Mouse (Mus musculus): ENCODE results near the gene Rph3al. TPM values are rescaled to one million over a fixed set of nuclear protein-coding genes. Genes with fewer than 3 reads are reported as not detected.
A peak's percentile ranks its signal among the peaks of the same experiment; 100 is the strongest.

Rph3al gene
- polyA plus RNA-seq, 1 experiment from 2014 or later: 0.31 TPM

DNA sequence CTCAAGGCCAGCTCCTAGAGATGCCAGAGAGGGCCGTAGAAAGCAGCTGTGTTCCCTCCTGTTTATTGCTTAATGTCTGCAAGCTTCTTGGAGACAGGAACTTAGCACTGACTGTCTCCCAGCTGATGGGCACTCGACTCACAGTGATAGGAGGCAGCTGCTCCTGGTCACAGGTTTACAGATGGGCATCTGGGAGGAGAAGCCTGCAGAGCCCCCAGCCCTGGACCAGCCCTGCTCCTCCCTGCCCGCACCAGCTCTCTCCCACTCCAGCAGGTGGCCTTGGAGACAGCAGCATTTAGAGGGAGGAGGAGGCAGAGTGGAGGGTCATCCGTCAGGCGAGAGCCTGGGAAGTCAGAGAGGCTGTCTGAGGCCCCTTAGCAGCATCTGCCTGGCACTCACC is 130.7 kb downstream of the Rph3al start:
- DNase-seq: no peak
- Histone ChIP-seq H3K27me3 (no peaks in the 10 kb centered on the region), H3K9ac (no peak overlapping the region), H3K9me3 (replicated peaks) (no peaks in the 10 kb centered on the region), H3K4me3 (replicated peaks) (no peak overlapping the region), H3K27ac (no peak overlapping the region), H3K4me2 (no peak overlapping the region), H3K4me1 (replicated peaks) (peaks cover 3% of the 10 kb centered on the region; the same call in 1 of the 2 replicates), H3K36me3 (no peaks in the 10 kb centered on the region)
- no peak for ATAC-seq (ENCODE audit: low read depth)
- 45% methylated on average over 5 of the region's 5 CpGs for WGBS (ENCODE audit: insufficient replicate concordance)

- H3K9ac ChIP-seq: no peak overlapping the region
- H3K27me3 ChIP-seq: peaks cover 22% of the 10 kb centered on the region
- no peak overlapping the region for H3K27ac ChIP-seq
- no peaks in the 10 kb centered on the region for H3K36me3 ChIP-seq
- H3K4me2 ChIP-seq: no peak overlapping the region
- H3K4me3 ChIP-seq (replicated peaks): no peak overlapping the region
- DNase-seq (no peak), ATAC-seq (ENCODE audit: low read depth) (no peak)
- no peaks in the 10 kb centered on the region for H3K9me3 ChIP-seq (replicated peaks)
- H3K4me1 ChIP-seq (replicated peaks): no peaks in the 10 kb centered on the region
- WGBS (ENCODE audit: insufficient replicate concordance): 69% methylated on average over 7 of the region's 7 CpGs
Measured at GRCm38 (mm10) chr11:75801771-75802550, 136.3 kb downstream of the Rph3al start.

- peaks cover 28% of the 10 kb centered on the region for H3K27me3 ChIP-seq
- no peak overlapping the region for H3K4me2 ChIP-seq
- WGBS (ENCODE audit: insufficient replicate concordance): 74% methylated on average over 4 of the region's 4 CpGs
- H3K4me3 ChIP-seq (replicated peaks): no peak overlapping the region
- no peaks in the 10 kb centered on the region for H3K9me3 ChIP-seq (replicated peaks)
- H3K27ac ChIP-seq: no peak overlapping the region
- H3K36me3 ChIP-seq: no peaks in the 10 kb centered on the region
- DNase-seq: no peak
- no peaks in the 10 kb centered on the region for H3K4me1 ChIP-seq (replicated peaks)
- no peak for ATAC-seq (ENCODE audit: low read depth)
- H3K9ac ChIP-seq: no peak overlapping the region
Measured at GRCm38 (mm10) chr11:75801369-75801768, 136.9 kb downstream of the Rph3al start.

GRCm38 (mm10) chr11:75796536-75797246 is 141.5 kb downstream of the Rph3al start:
- no peak overlapping the region for H3K27ac ChIP-seq
- 0 out of 2 replicates have a peak, but pooled peaks cover 7% of the 10 kb centered on the region for H3K4me1 ChIP-seq (replicated peaks)
- 56% methylated on average over 13 of the region's 13 CpGs for WGBS (ENCODE audit: insufficient replicate concordance)
- ATAC-seq (ENCODE audit: low read depth) (no peak), DNase-seq (no peak)
- H3K9ac ChIP-seq: no peak overlapping the region
- H3K9me3 ChIP-seq (replicated peaks): no peaks in the 10 kb centered on the region
- H3K27me3 ChIP-seq: peaks cover 73% of the 10 kb centered on the region
- no peak overlapping the region for H3K4me3 ChIP-seq (replicated peaks)
- no peaks in the 10 kb centered on the region for H3K36me3 ChIP-seq
- H3K4me2 ChIP-seq: no peak overlapping the region

- Histone ChIP-seq H3K4me3 (replicated peaks) (peak within 1 kb of the TSS; percentile 42), H3K27me3 (peaks cover 79% of the 10 kb centered on the region), H3K36me3 (no peaks in the 10 kb centered on the region), H3K27ac (no peak within 1 kb of the TSS), H3K9me3 (replicated peaks) (no peaks in the 10 kb centered on the region), H3K4me2 (peak within 1 kb of the TSS; percentile 43), H3K9ac (0 out of 2 replicates have a peak within 1 kb of the TSS, but pooled peaks have one; percentile 13), H3K4me1 (replicated peaks) (0 out of 2 replicates have a peak, but pooled peaks cover 7% of the 10 kb centered on the region)
- 8% methylated on average over 37 of the region's 37 CpGs for WGBS (ENCODE audit: insufficient replicate concordance)
- ATAC-seq (ENCODE audit: low read depth): no peak
- no peak for DNase-seq
Measured at GRCm38 (mm10) chr11:75796029-75796445, 142.2 kb downstream of the Rph3al start, which contains the start of gene Doc2b. Doc2b (minus strand) TSS chr11:75796049.

DNA sequence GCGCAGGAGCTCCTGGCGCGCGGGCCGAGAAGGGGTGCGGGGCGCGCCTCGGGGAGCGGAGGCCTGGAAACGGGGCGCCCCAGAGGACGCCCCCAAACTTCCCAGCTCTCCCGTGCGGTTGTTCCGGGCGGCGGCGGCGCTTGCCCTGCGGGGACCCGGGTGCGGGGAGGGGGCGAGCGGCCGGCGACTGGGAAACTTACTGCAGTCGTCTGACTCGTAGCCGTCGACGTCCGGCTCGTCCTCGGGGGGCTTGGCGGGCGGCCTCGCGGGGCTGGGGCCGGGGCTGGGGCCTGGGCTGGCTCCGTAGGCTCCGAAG is 142.9 kb downstream of the Rph3al start:
- H3K4me3 ChIP-seq (replicated peaks): peak overlapping the region; percentile 42
- H3K9me3 ChIP-seq (replicated peaks): no peaks in the 10 kb centered on the region
- H3K27me3 ChIP-seq: peaks cover 80% of the 10 kb centered on the region
- H3K4me1 ChIP-seq (replicated peaks): 0 out of 2 replicates have a peak, but pooled peaks cover 7% of the 10 kb centered on the region
- no peak for ATAC-seq (ENCODE audit: low read depth)
- H3K36me3 ChIP-seq: no peaks in the 10 kb centered on the region
- no peak for DNase-seq
- no peak overlapping the region for H3K27ac ChIP-seq
- 0 out of 2 replicates have a peak overlapping the region, but pooled peaks have one; percentile 13 for H3K9ac ChIP-seq
- H3K4me2 ChIP-seq: peak overlapping the region; percentile 43
- WGBS (ENCODE audit: insufficient replicate concordance): 6% methylated on average over 39 of the region's 42 CpGs

DNA sequence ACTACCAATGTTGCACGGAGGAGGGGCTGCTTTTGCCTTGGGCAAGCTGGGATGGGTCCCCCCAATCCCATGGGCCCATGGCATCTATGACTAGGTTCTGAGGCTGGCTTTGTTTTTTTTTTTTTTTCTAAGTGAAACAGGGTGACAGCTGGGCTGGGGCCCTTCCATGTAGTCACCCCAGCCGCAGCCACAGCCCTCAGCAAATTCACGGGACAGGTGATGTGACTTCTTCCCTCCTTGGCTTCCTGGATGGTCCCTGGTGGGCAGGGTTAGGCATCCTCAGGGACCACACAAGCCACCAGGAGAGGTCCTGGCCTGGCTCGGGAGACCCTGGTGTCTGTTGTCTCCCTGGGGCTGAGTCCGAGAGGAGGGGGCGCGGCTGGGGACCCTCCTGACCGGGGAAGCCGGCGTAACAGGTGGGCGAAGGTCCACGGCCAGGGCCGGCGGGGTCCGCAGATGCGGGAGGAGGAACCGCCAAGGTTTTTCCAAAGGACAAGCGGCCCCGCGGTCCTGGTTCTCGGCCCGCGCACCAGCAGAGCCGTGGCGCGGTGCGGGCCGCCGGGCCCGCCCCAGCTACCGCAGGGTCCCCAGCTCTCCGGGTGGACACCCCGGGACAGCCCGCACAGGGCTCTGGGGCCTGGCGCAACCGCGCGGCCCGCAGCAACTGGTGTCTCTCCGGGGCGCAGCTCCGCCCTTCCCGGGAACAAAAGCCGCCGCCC is 143.5 kb downstream of the Rph3al start:
- ATAC-seq (ENCODE audit: low read depth) (no peak), DNase-seq (no peak)
- H3K4me3 ChIP-seq (replicated peaks): peak overlapping the region; percentile 42
- peaks cover 82% of the 10 kb centered on the region for H3K27me3 ChIP-seq
- no peak overlapping the region for H3K27ac ChIP-seq
- H3K9me3 ChIP-seq (replicated peaks): no peaks in the 10 kb centered on the region
- 7% methylated on average over 45 of the region's 45 CpGs for WGBS (ENCODE audit: insufficient replicate concordance)
- peak overlapping the region; percentile 43 for H3K4me2 ChIP-seq
- H3K9ac ChIP-seq: 0 out of 2 replicates have a peak overlapping the region, but pooled peaks have one; percentile 13
- H3K4me1 ChIP-seq (replicated peaks): 0 out of 2 replicates have a peak, but pooled peaks cover 7% of the 10 kb centered on the region
- H3K36me3 ChIP-seq: no peaks in the 10 kb centered on the region

DNA sequence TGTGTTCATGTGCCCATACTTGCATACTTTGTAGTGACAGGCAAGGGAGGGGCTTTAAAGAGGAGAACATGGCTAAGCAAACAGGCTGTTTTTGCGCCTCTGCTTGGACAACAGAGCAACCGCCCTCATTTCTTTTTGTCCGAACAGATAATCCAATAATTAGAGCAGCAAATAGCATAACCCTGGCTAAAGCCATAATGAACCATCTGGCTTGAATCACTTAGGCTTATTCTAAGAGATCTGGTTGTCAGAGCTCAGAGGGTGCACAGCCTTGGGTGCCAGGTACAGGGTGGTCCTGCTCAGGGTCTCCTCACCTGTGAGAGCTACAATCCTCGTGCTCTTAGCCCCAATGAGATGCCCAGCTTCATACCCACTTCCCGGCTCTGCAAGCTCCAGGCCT is 144.9 kb downstream of the Rph3al start:
- H3K27me3 ChIP-seq: peaks cover 80% of the 10 kb centered on the region

GRCm38 (mm10) chr11:75792535-75792934 is 145.7 kb downstream of the Rph3al start:
- H3K4me2 ChIP-seq: no peak overlapping the region
- 0 out of 2 replicates have a peak, but pooled peaks cover 7% of the 10 kb centered on the region for H3K4me1 ChIP-seq (replicated peaks)
- peaks cover 72% of the 10 kb centered on the region for H3K27me3 ChIP-seq
- H3K27ac ChIP-seq: no peak overlapping the region
- no peak overlapping the region for H3K4me3 ChIP-seq (replicated peaks)
- DNase-seq: no peak
- no peaks in the 10 kb centered on the region for H3K9me3 ChIP-seq (replicated peaks)
- no peak overlapping the region for H3K9ac ChIP-seq
- 43% methylated on average over 5 of the region's 5 CpGs for WGBS (ENCODE audit: insufficient replicate concordance)
- ATAC-seq (ENCODE audit: low read depth): no peak
- no peaks in the 10 kb centered on the region for H3K36me3 ChIP-seq

More for the DNA sequence above, 144.9 kb downstream of the Rph3al start:
- H3K4me2 ChIP-seq: no peak overlapping the region
- H3K4me3 ChIP-seq (replicated peaks): no peak overlapping the region
- 0 out of 2 replicates have a peak, but pooled peaks cover 7% of the 10 kb centered on the region for H3K4me1 ChIP-seq (replicated peaks)
- H3K36me3 ChIP-seq: no peaks in the 10 kb centered on the region
- ATAC-seq (ENCODE audit: low read depth): no peak
- DNase-seq: no peak
- no peaks in the 10 kb centered on the region for H3K9me3 ChIP-seq (replicated peaks)
- H3K27ac ChIP-seq: no peak overlapping the region
- whole genome bisulfite sequencing (ENCODE audit: insufficient replicate concordance): 51% methylated on average over 5 of the region's 5 CpGs
- H3K9ac ChIP-seq: no peak overlapping the region

GRCm38 (mm10) chr11:75785897-75786296 is 152.3 kb downstream of the Rph3al start:
- ATAC-seq (ENCODE audit: low read depth) (no peak), DNase-seq (no peak)
- Histone ChIP-seq H3K9ac (no peak overlapping the region), H3K27me3 (peaks cover 8% of the 10 kb centered on the region; the same call in 1 of the 2 replicates), H3K36me3 (no peaks in the 10 kb centered on the region), H3K4me3 (replicated peaks) (no peak overlapping the region), H3K4me2 (no peak overlapping the region), H3K9me3 (replicated peaks) (no peaks in the 10 kb centered on the region), H3K4me1 (replicated peaks) (no peaks in the 10 kb centered on the region), H3K27ac (no peak overlapping the region)
- 57% methylated on average over 8 of the region's 8 CpGs for WGBS (ENCODE audit: insufficient replicate concordance)

DNA sequence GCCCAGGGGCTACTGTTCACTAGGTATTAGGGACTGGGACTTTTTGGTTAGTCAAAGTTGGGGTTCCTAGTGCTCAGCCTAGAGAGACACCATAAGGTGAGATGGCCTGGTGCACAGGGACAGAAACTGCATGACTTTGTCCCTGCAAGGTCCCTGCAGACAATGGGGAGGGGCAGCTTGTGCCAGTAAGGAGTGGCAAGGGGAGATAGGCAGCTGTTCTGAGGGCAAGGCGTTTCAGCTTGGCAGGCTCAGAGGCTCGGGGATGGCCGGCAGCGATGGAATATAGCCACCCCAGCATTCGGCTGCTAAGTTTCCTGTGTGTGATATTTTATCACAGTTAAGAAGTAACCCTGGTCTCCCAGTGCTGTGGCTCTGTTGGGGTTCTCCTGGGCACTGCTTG is 154.4 kb downstream of the Rph3al start:
- DNase-seq (no peak), ATAC-seq (ENCODE audit: low read depth) (no peak)
- 63% methylated on average over 5 of the region's 5 CpGs for WGBS (ENCODE audit: insufficient replicate concordance)
- no peaks in the 10 kb centered on the region for H3K36me3 ChIP-seq
- no peak overlapping the region for H3K4me3 ChIP-seq (replicated peaks)
- H3K9me3 ChIP-seq (replicated peaks): no peaks in the 10 kb centered on the region
- H3K27me3 ChIP-seq: no peaks in the 10 kb centered on the region
- H3K27ac ChIP-seq: no peak overlapping the region
- H3K4me2 ChIP-seq: no peak overlapping the region
- no peak overlapping the region for H3K9ac ChIP-seq
- no peaks in the 10 kb centered on the region for H3K4me1 ChIP-seq (replicated peaks)
